Mouse (Mus musculus) layer of hippocampus, adult 18-20 months (tissue): ENCODE measurements around the gene Kif1b. TPM values are rescaled to one million over a fixed set of nuclear protein-coding genes. Genes with fewer than 3 reads are reported as not detected.

Experiments used
- DNase-seq, 2 experiments: peaks; one replicate each; pipeline ENCODE4 v3.0.0; 2022; ENCODE audit warnings: low spot score in 2 of 2
- total RNA-seq, 2 experiments: library from RNA; stranded (reverse); gene quantifications; 2 replicates each; pipeline ENCODE4 v1.2.3; 2021

Gene Kif1b
- total RNA-seq, 2 experiments from 2014 or later, result 383 to 410 TPM

- peak; percentile 62 to 84 for DNase-seq
These were observed 9.9 kb upstream of the Kif1b start for GRCm38 (mm10) chr4:149317387-149317786.

- no peak for DNase-seq
These were observed 6.9 kb upstream of the Kif1b start for GRCm38 (mm10) chr4:149314275-149314837.

GRCm38 (mm10) chr4:149313558-149314253 is 6.2 kb upstream of the Kif1b start:
- no peak for DNase-seq

GRCm38 (mm10) chr4:149311996-149312395 is 4.5 kb upstream of the Kif1b start:
- no peak for DNase-seq

GRCm38 (mm10) chr4:149308491-149308820 is 963 bp upstream of the Kif1b start:
- no peak for DNase-seq

- DNase-seq, result peak; percentile 55 to 75
These were observed 539 bp downstream of the Kif1b start for GRCm38 (mm10) chr4:149306712-149307595.

GRCm38 (mm10) chr4:149305761-149306711 is 1.5 kb downstream of the Kif1b start:
- DNase-seq, result peak in 1 of 2 experiments; percentile 47

- DNase-seq, result no peak
These were observed 3.0 kb downstream of the Kif1b start for GRCm38 (mm10) chr4:149304466-149304865.

GRCm38 (mm10) chr4:149303502-149303901 is 4.0 kb downstream of the Kif1b start:
- no peak for DNase-seq

GRCm38 (mm10) chr4:149302751-149303150 is 4.7 kb downstream of the Kif1b start:
- no peak for DNase-seq

GRCm38 (mm10) chr4:149302136-149302535 is 5.4 kb downstream of the Kif1b start:
- DNase-seq, result no peak

GRCm38 (mm10) chr4:149296501-149296900 is 11.0 kb downstream of the Kif1b start:
- no peak for DNase-seq

- no peak for DNase-seq
These were observed 14.5 kb downstream of the Kif1b start for GRCm38 (mm10) chr4:149292984-149293383.

GRCm38 (mm10) chr4:149291061-149291460 is 16.4 kb downstream of the Kif1b start:
- no peak for DNase-seq

GRCm38 (mm10) chr4:149290157-149290750 is 17.2 kb downstream of the Kif1b start:
- DNase-seq, result no peak

- DNase-seq, result no peak
These were observed 21.0 kb downstream of the Kif1b start for GRCm38 (mm10) chr4:149286287-149287137.

GRCm38 (mm10) chr4:149285691-149286090 is 21.8 kb downstream of the Kif1b start:
- DNase-seq, result no peak

- DNase-seq, result no peak
These were observed 24.5 kb downstream of the Kif1b start for GRCm38 (mm10) chr4:149283018-149283417.

GRCm38 (mm10) chr4:149282025-149282738 is 25.3 kb downstream of the Kif1b start:
- DNase-seq, result no peak
